Mouse (Mus musculus) gastrocnemius, postnatal 10 days (tissue): ENCODE results near the gene Zfp956. TPM values are rescaled to one million over a fixed set of nuclear protein-coding genes. Genes with fewer than 3 reads are reported as not detected.
A peak's percentile ranks its signal among the peaks of the same experiment; 100 is the strongest.

Experiments
- DNase-seq: peaks from one replicate; pipeline ENCODE4 v3.0.0; 2021; ENCODE audit warnings: mixed read lengths
- long read RNA-seq, 2 experiments: library from polyadenylated mRNA; stranded (forward); transcript quantifications; one replicate each; pipeline ENCODE4 v2.0.0; 2021
- total RNA-seq, 2 experiments: library from RNA; stranded (reverse); gene quantifications; 2 replicates each; pipeline ENCODE4 v1.2.3; 2021

The Zfp956 gene
- 1 to 10 TPM; 4.3 to 6.0 TPM for total RNA-seq
- long read RNA-seq, experiment 1, partial matches to known transcripts: 2 of 8 reads
- long read RNA-seq, experiment 1, other reads (novel, unspliced or antisense): 1 of 8 reads
- long read RNA-seq, experiment 2, partial matches to known transcripts: 0 of 7 reads
- long read RNA-seq, experiment 2, other reads (novel, unspliced or antisense): 3 of 7 reads

- DNase-seq: peak; percentile 91
Measured at GRCm38 (mm10) chr6:47953191-47953726, at the start of gene Zfp956. Zfp956 (plus strand) TSS chr6:47953390.

GRCm38 (mm10) chr6:47903587-47903986 lies 49.6 kb upstream of the Zfp956 start:
- DNase-seq: no peak

DNA sequence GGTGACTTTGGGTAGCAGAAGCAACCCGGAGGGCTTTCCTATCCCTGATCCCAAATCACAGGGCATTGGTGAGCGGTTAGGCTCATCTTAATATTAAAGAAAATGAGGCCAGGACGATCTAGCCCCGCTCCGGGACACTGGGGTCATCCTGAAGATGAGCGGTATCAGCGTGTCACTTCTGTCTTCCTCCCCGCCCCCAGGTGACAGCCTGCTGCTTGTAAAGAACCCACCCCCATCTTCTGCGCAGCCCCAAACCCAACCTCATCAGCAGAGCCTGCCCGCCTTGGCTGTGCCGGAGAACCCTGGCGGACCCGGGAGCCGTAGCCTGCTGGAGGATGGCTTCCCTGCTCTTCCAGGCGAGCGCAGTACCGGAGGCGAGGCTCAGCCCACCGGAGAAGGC lies 48.8 kb upstream of the Zfp956 start:
- DNase-seq: no peak

DNA sequence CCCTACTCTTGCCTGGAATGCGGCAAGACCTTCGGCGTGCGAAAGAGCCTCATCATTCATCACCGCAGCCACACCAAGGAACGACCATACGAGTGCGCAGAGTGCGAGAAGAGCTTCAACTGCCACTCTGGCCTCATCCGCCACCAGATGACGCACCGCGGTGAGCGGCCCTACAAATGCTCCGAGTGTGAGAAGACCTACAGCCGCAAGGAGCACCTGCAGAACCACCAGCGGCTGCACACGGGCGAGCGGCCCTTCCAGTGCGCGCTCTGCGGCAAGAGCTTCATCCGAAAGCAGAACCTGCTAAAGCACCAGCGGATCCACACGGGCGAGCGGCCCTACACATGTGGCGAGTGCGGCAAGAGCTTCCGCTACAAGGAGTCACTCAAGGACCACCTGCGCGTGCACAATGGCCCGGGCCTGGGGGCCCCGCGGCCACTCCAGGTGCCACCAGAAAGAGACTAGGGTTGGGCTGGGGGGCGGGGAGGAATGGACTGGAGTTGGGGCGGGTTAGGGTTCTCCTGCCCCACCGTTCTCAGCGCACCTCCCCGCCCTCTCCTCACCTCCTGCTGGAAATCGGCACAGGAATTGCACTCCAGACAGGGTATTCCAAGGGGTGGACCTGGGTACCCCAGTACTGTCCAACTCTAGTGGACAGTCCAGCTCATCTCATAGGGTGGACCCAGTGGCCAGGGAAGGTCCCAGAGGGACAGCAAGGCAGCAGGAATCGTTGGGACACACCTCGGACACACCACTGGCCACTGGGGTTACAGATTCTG lies 48.1 kb upstream of the Zfp956 start:
- no peak for DNase-seq

DNA sequence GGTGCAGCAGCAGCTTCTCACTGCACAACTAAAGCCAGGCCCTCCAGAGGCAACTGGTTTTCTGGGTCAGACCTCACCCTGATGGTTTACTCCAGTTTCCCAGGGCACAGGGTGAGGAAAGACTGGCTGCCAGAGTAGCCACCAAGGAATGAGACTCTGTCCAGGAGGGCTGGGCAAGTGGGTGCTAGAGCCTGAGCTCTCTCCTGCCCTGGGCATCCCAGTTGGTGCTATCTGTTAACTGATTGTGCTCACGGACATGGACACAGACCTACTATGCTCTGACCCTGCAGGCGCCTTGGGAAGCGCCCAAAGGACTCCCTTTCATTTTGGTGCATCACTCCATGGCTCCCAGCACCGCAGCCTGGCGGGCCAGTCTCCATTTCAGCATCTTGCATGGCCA lies 46.9 kb upstream of the Zfp956 start:
- DNase-seq: no peak

GRCm38 (mm10) chr6:47909007-47909406 lies 44.2 kb upstream of the Zfp956 start:
- DNase-seq: no peak

- no peak for DNase-seq
Measured at GRCm38 (mm10) chr6:47911650-47912049, 41.5 kb upstream of the Zfp956 start.

- DNase-seq: no peak
Measured at GRCm38 (mm10) chr6:47912991-47913390, 40.2 kb upstream of the Zfp956 start.

- no peak for DNase-seq
Measured at GRCm38 (mm10) chr6:47917051-47917450, 36.1 kb upstream of the Zfp956 start.

- DNase-seq: no peak
Measured at GRCm38 (mm10) chr6:47918768-47919274, 34.4 kb upstream of the Zfp956 start.

DNA sequence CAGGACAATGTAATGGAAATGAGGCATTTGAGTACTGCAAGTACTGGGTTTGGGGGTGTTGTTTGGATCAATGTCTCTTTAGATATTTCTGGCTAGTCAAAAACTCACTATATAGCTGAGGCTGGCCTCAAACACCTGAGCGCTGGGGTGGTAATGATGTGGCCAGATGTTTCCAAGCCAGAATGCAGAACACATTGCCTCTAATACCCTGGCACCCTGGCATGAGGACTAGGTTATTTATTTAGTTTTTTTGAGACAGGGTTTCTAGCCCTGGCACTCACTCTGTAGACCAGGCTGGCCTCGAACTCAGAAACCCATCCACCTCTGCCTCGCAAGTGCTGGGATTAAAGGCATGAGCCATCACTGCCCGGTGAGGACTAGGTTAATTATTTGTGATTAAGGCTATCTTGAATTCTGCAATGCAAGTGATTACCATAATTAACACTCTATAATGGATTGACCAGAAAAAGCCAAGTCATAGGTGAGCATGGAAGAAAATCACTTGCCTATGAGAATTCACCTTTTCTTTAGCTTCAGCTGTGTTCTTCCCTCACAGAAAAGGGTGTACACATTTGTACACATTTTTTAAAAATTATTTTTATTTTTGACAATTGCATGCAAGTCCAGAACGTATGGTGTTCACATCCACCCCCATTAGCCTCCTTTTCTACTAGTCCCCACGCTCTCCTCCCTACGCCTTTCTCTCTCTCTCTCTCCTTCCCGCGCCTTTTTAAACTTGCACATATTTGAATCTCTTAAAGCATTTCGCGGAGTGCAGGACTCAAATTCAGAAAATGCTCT lies 33.3 kb upstream of the Zfp956 start:
- no peak for DNase-seq

DNA sequence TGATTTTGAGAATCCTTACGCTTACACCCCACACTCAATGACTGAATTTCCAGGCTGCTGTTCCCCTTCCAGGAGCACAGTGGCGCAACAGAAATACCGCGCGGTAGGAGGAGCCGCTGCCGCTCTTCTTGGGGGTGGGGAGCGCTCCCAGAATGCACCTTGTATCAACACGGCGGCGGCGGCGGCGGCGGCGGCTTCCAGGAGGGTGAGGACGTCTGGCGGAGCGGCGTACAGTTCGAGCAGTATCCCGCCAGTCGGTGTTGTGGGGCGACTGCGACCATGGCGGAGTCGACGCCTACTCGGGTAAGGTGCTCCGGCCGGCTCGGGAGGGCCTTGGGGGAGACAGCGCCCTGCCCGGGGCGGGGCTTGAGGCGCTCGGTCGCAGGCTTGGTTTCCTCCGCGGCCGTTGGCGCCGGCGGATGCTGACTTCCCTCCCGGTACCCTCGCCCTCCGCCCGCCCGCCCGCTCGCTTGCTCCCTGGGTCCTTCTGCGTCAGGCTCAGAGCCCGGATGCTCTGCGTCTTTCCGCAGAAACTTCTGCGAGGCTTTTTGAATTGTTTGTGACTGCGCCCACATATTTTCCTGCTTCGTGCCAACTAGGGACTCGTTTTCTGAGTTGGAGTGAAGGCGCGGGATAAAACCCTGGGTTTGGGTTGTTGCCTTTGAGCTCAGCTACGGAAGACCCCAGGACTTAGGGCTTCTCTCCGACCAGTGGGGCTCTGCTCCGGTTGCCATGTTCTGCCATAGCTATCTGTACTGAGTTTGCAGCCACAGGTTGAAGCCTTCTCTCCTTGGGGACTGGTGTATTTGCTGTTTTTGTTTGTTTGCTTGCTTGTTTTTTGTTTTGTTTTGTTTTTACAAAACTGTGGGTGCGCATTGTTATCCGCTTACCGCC lies 32.5 kb upstream of the Zfp956 start, which contains the start of gene Zfp212:
Zfp212 (plus strand) TSS at position 30 of the 894 bp plus-strand sequence.
- DNase-seq: peak; percentile 79

- no peak for DNase-seq
Measured at GRCm38 (mm10) chr6:47942461-47942860, 10.7 kb upstream of the Zfp956 start.

DNA sequence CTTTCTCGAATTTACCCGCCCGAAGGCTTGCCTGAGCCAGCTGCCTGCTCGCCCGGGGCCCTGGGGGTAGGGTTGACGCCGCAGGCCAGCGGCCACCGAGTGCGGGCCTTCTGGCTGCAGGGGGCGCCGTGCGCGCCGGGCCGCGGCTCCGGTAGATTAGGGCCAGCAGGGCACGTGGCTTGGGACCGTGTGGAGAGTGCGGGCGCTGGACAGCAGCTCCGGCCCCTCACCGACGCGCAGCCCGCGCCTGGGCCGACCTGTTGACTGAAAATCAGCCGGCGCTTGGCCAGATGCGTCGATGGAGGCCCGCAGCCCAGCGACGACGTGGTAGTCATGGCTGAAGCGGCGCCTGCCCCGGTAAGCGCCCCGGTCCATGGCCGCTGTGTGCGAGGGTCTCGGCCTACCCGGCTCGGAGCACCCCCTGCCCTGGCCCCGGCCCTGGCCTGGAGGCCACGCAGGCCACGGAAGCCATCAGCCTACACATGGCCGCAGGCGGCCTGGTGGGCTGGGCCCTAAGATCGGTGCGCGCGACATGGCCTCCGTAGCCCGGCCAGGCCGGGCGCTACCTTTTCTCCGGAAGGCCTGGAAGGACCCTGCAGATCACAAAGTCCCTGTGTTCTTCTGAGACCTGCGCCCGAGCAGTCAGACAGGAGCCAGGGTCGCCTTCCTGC lies 10.0 kb upstream of the Zfp956 start:
- DNase-seq: peak; percentile 76

- DNase-seq: no peak
Measured at GRCm38 (mm10) chr6:47943721-47944120, 9.5 kb upstream of the Zfp956 start.

DNA sequence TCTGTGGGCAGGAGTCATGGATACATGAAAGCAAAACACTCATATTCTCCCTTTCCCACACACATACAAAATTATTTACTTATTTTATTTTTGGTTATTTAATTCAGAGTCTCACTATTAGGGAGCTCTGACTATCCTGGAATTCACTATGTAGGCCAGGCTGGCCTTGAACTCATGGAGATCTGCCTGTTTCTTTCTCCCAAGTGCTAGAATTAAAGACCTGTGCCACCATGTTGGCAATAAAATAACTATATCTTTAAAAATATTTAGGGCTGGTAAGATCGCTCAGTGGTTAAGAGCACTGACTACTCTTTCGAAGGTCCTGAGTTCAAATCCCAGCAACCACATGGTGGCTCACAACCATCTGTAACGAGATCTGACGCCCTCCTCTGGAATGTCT lies 5.8 kb upstream of the Zfp956 start:
- DNase-seq: no peak

- no peak for DNase-seq
Measured at GRCm38 (mm10) chr6:47954425-47954824, 1.2 kb downstream of the Zfp956 start.

DNA sequence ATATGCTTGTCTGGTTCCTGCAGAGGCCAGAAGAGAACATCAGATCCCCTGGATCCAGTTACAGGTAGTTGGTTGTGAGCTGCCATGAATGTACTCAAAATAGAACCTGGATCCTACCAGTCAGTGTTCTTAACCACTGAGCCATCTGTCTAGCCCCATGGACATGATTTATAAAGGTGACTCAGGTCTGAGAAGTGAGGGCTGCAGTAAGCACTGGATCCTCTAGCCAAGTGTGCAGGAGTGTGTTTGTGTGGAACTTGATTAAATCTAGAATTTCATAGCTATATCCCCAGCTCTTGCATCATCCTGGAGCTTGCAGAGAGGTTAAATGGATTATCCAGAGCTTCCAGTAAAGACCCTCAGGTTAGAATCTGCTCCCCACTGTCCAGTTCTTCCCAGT lies 4.6 kb downstream of the Zfp956 start:
- no peak for DNase-seq

GRCm38 (mm10) chr6:47960685-47961421 lies 7.7 kb downstream of the Zfp956 start:
- no peak for DNase-seq

GRCm38 (mm10) chr6:47963051-47963450 lies 9.9 kb downstream of the Zfp956 start:
- no peak for DNase-seq
